Mouse (Mus musculus) hindbrain, postnatal 0 days (tissue): ENCODE measurements around the gene Gm6763. TPM values are rescaled to one million over a fixed set of nuclear protein-coding genes. Genes with fewer than 3 reads are reported as not detected.
"Not testable (repeated sequence)": the region's sequence is repeated elsewhere in the genome, so short reads cannot be mapped to it uniquely, and the experiment has no call there.

ENCODE experiments used
- ATAC-seq: fragments of 200-750 bp; cut with Nextera tagmentation; 2 replicates; pipeline ENCODE4 v1.8.0; 2017; ENCODE audit warnings: mild to moderate bottlenecking, moderate TSS enrichment, moderate library complexity
- DNase-seq: peaks from one replicate; pipeline ENCODE4 v3.0.0-alpha.2; 2015; ENCODE audit warnings: low spot score
- H3K27ac ChIP-seq: fragments of 300-500 bp; sonication (generic); 2 replicates; pipeline ENCODE4 v1.5.1; 2014; ENCODE audit warnings: mild to moderate bottlenecking
- H3K27me3 ChIP-seq: fragments of 300-500 bp; sonication (generic); 2 replicates; pipeline ENCODE4 v1.6.1; 2014; ENCODE audit warnings: low read length, mixed read lengths; ENCODE audit not compliant: insufficient read depth
- H3K36me3 ChIP-seq: fragments of 300-500 bp; sonication (generic); 2 replicates; pipeline ENCODE4 v1.6.1; 2014; ENCODE audit warnings: low read length, mixed read lengths; ENCODE audit not compliant: insufficient read depth
- H3K4me1 ChIP-seq: fragments of 300-500 bp; sonication (generic); 2 replicates; pipeline ENCODE4 v1.6.1; 2014; ENCODE audit warnings: antibody characterized with exemption, low read length, mixed read lengths; ENCODE audit not compliant: insufficient read depth
- H3K4me2 ChIP-seq: fragments of 300-500 bp; sonication (generic); 2 replicates; pipeline ENCODE4 v1.6.1; 2014; ENCODE audit warnings: low read depth, mild to moderate bottlenecking, low read length, moderate library complexity, mixed read lengths
- H3K4me3 ChIP-seq: fragments of 300-500 bp; sonication (generic); 2 replicates; pipeline ENCODE4 v1.5.1; 2014; ENCODE audit warnings: low read length
- H3K9ac ChIP-seq: fragments of 300-500 bp; sonication (generic); replicated peaks from 2 replicates; pipeline ENCODE4 v1.6.1; 2014; ENCODE audit warnings: mild to moderate bottlenecking, low read length, moderate library complexity, mixed read lengths
- H3K9me3 ChIP-seq: fragments of 300-500 bp; sonication (generic); 2 replicates; pipeline ENCODE4 v1.6.1; 2016; ENCODE audit warnings: low read length, mixed read lengths
- CTCF ChIP-seq: IDR thresholded peaks from 2 replicates; pipeline ENCODE4 v1.5.1; 2016; ENCODE audit warnings: antibody characterized with exemption, control low read depth, low read depth
- WGBS: fragments of 180-500 bp; shearing (Covaris S2); extraction: QIAGEN DNeasy Blood & Tissue Kit; methylation state at CpG from one replicate; pipeline ENCODE4 v1.1.7; 2014; 5-methylcytosine and 5-hydroxymethylcytosine counted together
- polyA plus RNA-seq: library from polyadenylated mRNA; unstranded; fragments of >200 nt; fragmentation: Nextera tagmentation; extraction: Ambion mirVana; gene quantifications from 2 replicates; pipeline ENCODE4 v1.2.1, GENCODE M21; 2015
- total RNA-seq: library from RNA; depleted of rRNA; stranded (reverse); fragments of >200 nt; gene quantifications from 2 replicates; pipeline ENCODE4 v1.2.3, GENCODE M21; 2014; rRNA removed

The Gm6763 gene
- total RNA-seq (not detected in 2 replicates), polyA plus RNA-seq (not detected in 2 replicates)

DNA sequence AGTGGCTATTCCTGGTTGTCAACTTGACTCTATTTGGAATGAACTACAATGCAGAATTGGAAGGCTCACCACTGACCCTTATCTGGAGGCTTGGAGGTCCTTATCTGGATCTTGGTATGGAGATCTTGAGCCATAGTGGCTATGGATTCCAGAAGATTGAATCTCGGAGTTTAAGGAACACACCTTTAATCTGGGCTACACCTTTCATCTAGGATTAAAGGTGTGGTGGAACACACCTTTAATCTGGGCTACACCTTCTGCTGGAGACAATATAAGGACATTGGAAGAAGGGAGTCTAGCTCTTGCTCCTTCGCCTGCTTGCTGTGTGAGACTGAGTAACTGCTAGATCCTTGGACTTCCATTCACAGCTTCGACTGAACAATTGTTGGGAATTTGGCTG lies at the start of gene Gm6763:
Gene Gm6763, plus strand, starts transcription at position 301 of the 400 bp plus-strand sequence.
- not testable (repeated sequence) for H3K36me3 ChIP-seq, H3K9ac ChIP-seq, H3K27me3 ChIP-seq, DNase-seq, H3K4me1 ChIP-seq, H3K4me2 ChIP-seq, ATAC-seq, H3K9me3 ChIP-seq, H3K4me3 ChIP-seq, H3K27ac ChIP-seq
- no CpG with 5 or more reads among the region's 3 CpGs for WGBS

- 64% methylated on average over 3 of the region's 3 CpGs for WGBS
- no peak overlapping the region for H3K27ac ChIP-seq
- no peaks in the 10 kb centered on the region for H3K4me1 ChIP-seq
- DNase-seq (no peak), ATAC-seq (no peak)
- H3K9ac ChIP-seq, result no peak overlapping the region
- H3K4me3 ChIP-seq, result no peak overlapping the region
- no peaks in the 10 kb centered on the region for H3K9me3 ChIP-seq
- no peak overlapping the region for H3K4me2 ChIP-seq
- H3K36me3 ChIP-seq, result no peaks in the 10 kb centered on the region
- TF ChIP-seq CTCF, result no peak
- no peaks in the 10 kb centered on the region for H3K27me3 ChIP-seq
Observed at GRCm38 (mm10) chr10:104110044-104110443, 41.3 kb upstream of the Gm6763 start.

- ATAC-seq, result no peak
- H3K4me2 ChIP-seq, result no peak overlapping the region
- TF ChIP-seq CTCF, result no peak
Observed at GRCm38 (mm10) chr10:104118312-104118711, 33.0 kb upstream of the Gm6763 start.

GRCm38 (mm10) chr10:104142687-104143086 lies 8.6 kb upstream of the Gm6763 start, which contains the start of gene Gm21293:
Gene Gm21293 (plus strand): TSS chr10:104142987.
- H3K4me3 ChIP-seq, H3K4me1 ChIP-seq, H3K36me3 ChIP-seq, DNase-seq, H3K27me3 ChIP-seq, H3K9ac ChIP-seq, H3K9me3 ChIP-seq, ATAC-seq, H3K4me2 ChIP-seq, H3K27ac ChIP-seq: not testable (repeated sequence)
- WGBS, result no CpG with 5 or more reads among the region's 3 CpGs

More at GRCm38 (mm10) chr10:104118312-104118711, 33.0 kb upstream of the Gm6763 start:
- H3K9ac ChIP-seq, result no peak overlapping the region
- no peaks in the 10 kb centered on the region for H3K9me3 ChIP-seq
- 88% methylated on average over 2 of the region's 2 CpGs for WGBS
- H3K36me3 ChIP-seq, result no peaks in the 10 kb centered on the region
- H3K4me1 ChIP-seq, result no peaks in the 10 kb centered on the region
- H3K27me3 ChIP-seq, result no peaks in the 10 kb centered on the region
- no peak for DNase-seq
- no peak overlapping the region for H3K27ac ChIP-seq
- no peak overlapping the region for H3K4me3 ChIP-seq

DNA sequence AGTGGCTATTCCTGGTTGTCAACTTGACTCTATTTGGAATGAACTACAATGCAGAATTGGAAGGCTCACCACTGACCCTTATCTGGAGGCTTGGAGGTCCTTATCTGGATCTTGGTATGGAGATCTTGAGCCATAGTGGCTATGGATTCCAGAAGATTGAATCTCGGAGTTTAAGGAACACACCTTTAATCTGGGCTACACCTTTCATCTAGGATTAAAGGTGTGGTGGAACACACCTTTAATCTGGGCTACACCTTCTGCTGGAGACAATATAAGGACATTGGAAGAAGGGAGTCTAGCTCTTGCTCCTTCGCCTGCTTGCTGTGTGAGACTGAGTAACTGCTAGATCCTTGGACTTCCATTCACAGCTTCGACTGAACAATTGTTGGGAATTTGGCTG lies 8.4 kb downstream of the Gm6763 start, which contains the start of gene Gm8764:
Gene Gm8764, plus strand, starts transcription at position 301 of the 400 bp plus-strand sequence.
- not testable (repeated sequence) for H3K9me3 ChIP-seq, H3K27ac ChIP-seq, H3K4me3 ChIP-seq, H3K4me2 ChIP-seq, ATAC-seq, H3K9ac ChIP-seq, H3K27me3 ChIP-seq, H3K4me1 ChIP-seq, H3K36me3 ChIP-seq, DNase-seq
- no CpG with 5 or more reads among the region's 3 CpGs for WGBS

GRCm38 (mm10) chr10:104168215-104168614 lies 16.9 kb downstream of the Gm6763 start, which contains the start of gene Gm21304:
Gene Gm21304 (plus strand): TSS chr10:104168515.
- not testable (repeated sequence) for H3K27me3 ChIP-seq, H3K27ac ChIP-seq, ATAC-seq, H3K4me2 ChIP-seq, DNase-seq, H3K4me1 ChIP-seq, H3K4me3 ChIP-seq, H3K36me3 ChIP-seq, H3K9ac ChIP-seq, H3K9me3 ChIP-seq
- no CpG with 5 or more reads among the region's 3 CpGs for WGBS

- not testable (repeated sequence) for H3K4me3 ChIP-seq, H3K9me3 ChIP-seq, H3K36me3 ChIP-seq, H3K9ac ChIP-seq, H3K4me1 ChIP-seq, H3K27ac ChIP-seq, DNase-seq, H3K27me3 ChIP-seq, ATAC-seq, H3K4me2 ChIP-seq
- no CpG with 5 or more reads among the region's 3 CpGs for WGBS
Observed at GRCm38 (mm10) chr10:104176724-104177123, 25.4 kb downstream of the Gm6763 start, which contains the start of gene Gm21312. Gene Gm21312 (plus strand): TSS chr10:104177024.

GRCm38 (mm10) chr10:104185233-104185632 lies 33.9 kb downstream of the Gm6763 start, which contains the start of gene Gm20765:
Gene Gm20765 (plus strand): TSS chr10:104185533.
- not testable (repeated sequence) for H3K27ac ChIP-seq, DNase-seq, H3K36me3 ChIP-seq, H3K9me3 ChIP-seq, H3K27me3 ChIP-seq, H3K9ac ChIP-seq, H3K4me2 ChIP-seq, H3K4me3 ChIP-seq, H3K4me1 ChIP-seq, ATAC-seq
- WGBS, result no CpG with 5 or more reads among the region's 3 CpGs

DNA sequence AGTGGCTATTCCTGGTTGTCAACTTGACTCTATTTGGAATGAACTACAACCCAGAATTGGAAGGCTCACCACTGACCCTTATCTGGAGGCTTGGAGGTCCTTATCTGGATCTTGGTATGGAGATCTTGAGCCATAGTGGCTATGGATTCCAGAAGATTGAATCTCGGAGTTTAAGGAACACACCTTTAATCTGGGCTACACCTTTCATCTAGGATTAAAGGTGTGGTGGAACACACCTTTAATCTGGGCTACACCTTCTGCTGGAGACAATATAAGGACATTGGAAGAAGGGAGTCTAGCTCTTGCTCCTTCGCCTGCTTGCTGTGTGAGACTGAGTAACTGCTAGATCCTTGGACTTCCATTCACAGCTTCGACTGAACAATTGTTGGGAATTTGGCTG lies 42.4 kb downstream of the Gm6763 start, which contains the start of gene Gm4340:
Gene Gm4340, plus strand, starts transcription at position 301 of the 400 bp plus-strand sequence.
- not testable (repeated sequence) for H3K27ac ChIP-seq, H3K27me3 ChIP-seq, DNase-seq, H3K9me3 ChIP-seq, ATAC-seq, H3K4me2 ChIP-seq, H3K9ac ChIP-seq, H3K36me3 ChIP-seq, H3K4me1 ChIP-seq, H3K4me3 ChIP-seq
- no CpG with 5 or more reads among the region's 3 CpGs for WGBS
